Mouse (Mus musculus): ENCODE data around the gene Evi5.
"Not testable (repeated sequence)": the region's sequence is repeated elsewhere in the genome, so short reads cannot be mapped to it uniquely, and the experiment has no call there.

Gene Evi5

DNA sequence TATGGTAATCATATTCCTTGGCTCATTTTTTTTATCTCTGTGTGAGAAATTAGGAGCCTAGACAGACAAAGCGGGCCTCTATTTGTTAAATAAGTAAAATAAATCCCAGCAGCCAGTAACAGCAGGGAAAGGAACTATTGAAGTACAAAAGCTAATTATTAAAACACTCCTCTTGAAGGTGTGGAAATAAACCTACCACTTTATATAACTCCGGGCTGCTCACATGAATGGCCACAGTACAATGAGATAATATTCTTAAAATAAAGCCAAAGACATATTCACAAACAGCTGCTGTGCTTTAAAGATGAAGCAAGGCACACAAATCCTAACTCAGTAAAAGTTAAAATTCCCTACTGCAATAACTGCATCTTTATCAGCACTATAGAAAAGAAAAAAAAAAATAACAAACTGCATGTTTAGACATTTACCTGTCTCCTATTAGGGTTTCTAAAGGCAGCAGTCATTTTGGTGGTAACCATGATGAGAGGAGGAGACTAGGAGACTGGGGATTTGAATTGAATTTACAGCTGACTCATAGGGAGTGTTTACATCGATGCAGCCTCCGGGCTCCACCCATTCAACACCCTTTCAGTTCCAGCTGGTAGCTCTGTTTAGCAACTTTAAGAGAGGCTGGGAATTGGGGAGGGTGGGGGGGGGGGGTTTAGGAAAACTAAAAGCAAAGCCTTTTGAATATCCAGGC lies at the start of gene Evi5:
Gene Evi5, minus strand, starts transcription at position 547 of the 700 bp plus-strand sequence.
- peak; percentile 86 for DNase-seq (ENCODE audit: low read depth, low spot score)

DNA sequence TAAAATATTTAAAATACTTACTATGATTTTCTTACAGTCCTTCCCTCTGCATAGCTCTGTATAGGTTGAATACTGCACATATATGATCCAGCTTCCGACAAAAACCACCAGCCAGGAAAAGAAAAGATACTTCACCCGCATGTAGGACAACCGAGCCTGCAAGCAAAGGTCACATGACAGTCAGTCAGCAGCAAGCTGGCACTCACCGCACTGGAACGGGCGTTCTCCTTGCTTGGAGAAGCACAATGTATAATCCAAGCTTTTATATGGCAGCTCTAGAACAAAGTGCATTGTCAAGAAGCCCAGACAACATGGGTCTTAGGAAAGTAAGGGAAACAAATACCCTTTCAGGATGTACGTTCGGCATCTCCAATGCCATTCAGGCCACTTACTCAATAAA lies 49.7 kb upstream of the Evi5 start:
- no peak for DNase-seq (ENCODE audit: low read depth, low spot score)

DNA sequence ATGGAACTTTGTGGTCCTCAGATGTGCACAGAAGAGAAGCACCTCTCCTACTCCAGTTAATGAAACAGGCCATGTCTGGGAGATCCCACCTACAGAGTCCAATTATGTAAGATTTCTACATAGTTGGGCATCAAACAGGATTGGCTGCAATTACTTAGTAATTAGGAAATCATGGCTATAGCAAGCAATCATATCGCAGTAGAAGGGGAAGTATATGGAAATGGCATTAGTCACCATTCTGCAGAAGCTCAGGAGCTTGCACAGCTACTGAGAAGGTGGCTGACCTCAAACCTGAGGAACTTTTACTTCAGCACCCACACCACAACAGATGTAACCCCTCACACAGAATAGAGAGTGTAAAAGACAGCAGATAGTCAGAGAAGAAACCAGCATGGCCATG lies 47.9 kb upstream of the Evi5 start:
- DNase-seq (ENCODE audit: low read depth, low spot score), result no peak

DNA sequence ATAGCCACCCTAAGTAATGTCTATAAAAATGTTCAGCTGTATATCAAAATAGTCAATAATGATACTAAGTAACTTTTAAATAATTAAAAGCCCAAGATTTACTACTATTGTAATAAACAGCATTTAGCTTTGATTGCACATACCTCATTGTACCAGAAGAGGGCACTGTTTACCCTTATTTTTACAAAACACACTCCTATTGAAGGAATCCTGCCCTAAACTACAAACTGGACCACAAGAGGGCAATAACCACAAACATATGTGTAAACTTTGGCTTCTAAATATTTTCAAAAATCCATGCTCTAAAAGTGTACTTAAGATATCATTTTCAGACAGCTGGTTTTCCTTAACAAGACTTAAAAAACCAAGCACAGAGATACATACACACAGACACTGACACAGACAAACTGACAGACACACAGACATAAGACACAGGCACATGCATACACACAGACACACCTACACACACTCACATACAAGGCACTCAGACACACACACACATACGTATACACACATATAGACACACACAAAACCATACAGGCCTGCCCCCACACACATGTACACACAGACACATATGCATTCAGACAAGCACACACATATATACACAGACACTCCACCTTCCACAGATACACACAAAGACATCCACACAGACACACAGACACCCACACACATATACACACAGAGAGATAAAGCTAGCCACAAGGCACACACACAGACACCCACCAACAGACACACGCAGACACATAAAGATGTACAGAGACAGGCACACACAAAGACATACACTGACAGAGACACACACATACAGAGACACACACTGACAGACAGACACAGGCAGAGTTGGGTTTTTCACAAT lies 46.7 kb upstream of the Evi5 start:
- DNase-seq (ENCODE audit: low read depth, low spot score), result peak; percentile 59

DNA sequence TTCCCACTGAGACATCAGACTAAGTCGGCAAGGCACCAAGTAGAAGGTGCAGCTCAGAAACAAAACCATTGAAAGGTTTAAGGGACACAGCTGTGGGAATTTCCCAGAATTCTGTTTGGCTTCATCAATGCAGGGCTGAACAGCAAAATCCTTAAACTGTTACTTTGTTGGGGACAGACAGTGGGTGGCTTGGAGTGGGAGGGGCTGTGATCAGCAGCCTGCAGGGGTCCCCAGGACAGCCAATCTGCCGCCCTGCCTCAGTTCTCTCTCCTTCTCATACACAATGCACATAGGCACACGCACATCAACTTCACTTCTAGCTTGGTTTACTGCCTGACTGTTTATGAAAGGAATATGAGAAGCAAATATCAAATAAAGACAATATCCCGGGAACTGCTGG lies 40.4 kb upstream of the Evi5 start:
- no peak for DNase-seq (ENCODE audit: low read depth, low spot score)

DNA sequence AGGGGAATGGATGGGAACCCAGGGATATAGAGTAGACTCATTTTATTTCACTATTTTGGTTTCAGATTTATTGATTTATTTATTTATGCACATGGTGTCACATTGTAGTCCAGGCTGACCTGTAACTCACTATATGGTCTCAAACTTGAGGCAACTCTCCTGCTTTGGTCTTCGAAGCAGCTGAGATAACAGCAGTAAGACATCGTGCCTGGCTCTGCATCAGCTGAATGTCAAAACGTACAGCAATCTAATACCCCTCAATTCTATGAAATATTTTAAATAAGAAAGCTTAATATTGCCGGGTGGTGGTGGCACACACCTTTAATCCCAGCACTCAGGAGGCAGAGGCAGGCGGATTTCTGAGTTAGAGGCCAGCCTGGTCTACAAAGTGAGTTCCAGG lies 36.1 kb upstream of the Evi5 start:
- DNase-seq (ENCODE audit: low read depth, low spot score), result no peak

DNA sequence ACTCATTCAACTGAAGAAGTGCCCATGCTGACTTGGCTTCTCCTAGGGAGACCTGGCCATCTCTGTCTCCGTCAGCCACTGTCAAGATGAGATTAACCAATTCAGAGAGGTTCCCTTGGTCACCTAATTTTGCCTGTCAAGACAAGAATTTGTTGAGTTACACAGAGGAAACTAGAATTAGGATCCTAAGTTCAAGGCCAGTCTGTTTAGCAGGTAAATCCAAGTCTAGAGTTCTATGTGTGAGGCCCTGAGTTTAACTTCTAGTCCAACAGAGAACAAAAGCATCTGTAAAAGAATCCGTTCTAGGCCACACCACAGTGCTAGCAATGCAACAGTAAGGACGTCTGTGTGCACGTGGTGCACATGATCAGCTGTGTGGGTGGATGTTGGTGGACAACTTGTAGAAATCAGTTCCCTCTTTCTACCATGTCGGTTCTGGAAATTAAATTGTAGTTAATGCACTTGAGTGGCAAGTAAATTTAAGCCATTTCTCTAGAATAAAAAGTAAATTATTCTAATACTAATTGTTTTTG lies 35.2 kb upstream of the Evi5 start:
- no peak for DNase-seq (ENCODE audit: low read depth, low spot score)

DNA sequence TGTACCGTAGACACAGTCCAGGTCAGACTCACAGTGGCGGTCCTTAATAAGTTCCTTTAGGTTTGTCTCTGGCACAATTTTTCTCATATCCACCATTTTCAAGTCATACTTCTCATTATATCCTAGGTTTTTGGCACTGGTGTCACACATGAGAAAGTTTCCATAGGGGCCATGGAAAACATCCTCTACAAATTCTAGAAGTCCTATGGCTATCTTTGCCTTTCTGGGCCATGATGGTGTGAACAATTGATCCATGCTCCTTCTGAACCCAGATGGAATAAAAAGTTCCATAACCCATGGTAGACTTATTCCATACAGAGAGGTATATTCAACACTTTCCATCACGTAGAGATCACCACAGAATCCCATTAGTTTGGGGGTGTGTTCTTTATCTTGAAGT lies 34.8 kb upstream of the Evi5 start:
- no peak for DNase-seq (ENCODE audit: low read depth, low spot score)

DNA sequence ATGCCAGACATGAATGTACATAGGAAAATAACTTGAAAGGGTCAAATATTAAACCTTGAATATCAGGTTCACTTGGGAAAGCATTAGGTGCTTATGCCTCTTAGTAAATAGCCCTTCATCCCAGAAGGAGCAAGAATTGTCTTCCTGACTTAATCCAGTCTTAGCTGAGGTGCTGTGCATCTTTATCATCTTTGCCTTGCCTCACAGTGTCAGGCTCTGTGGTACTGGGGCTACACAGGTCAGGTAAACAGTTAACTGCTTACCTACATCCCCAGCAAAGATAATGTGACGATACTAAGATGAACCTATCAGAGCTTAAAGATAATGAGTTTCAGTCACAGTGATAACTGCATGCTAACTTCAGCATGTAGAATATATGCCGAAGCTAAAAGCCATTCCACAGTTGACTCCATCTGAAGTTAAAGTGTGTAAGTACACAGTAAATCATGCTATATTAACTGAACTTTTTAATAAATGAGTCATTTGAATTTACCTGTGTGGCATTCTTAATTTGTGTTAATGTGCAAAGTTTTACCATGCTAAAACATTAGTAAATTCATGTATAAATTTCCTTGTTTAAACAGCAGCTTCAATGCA lies 33.7 kb upstream of the Evi5 start:
- no peak for DNase-seq (ENCODE audit: low read depth, low spot score)

DNA sequence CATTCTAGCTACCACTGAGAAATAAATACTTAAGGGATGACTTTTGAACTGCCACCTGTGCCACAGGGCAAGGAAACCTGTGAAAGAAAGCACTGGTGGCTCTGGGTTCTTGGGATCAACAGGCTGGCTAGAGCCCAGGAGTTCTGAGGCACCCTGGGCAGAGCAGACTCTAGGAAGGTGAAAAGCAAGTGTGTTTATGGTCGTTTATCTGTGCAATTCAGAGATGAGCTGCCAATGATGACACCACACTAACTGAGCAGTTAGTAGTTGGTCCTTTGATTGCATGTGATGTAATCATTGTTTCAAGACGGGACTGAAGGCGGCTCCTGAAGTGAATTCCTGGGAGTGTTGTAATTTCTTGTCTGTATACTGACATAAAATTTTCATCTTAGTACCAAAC lies 29.4 kb upstream of the Evi5 start:
- DNase-seq (ENCODE audit: low read depth, low spot score), result no peak

DNA sequence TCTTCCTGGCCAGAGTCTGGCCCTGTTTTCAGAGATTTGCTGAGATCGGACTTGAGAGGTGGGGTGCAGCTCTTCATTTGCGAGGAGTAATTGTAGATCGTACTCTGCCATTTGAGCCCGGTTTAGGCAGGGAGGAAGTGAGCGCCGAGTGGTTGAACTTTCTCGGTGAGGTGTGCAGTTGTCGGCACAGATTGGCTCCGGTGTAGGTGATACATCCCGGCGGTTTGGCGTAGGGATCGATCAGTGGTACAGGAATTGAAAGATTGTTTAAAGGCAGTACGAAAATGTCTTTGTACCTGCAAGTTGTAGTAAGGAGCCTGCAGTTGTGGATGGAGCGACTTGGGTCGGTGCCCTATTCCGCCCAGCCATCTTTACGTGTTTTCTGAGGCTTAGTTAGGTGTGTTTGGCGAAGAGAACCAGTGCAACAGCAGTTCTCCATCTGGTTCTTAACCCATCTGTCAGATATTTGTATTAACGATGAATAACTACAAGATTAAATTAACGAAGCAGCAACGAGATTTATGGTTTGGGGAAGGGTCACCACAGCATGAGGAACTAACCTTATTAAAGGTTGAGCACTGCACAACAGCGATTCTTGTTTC lies 26.2 kb upstream of the Evi5 start:
- DNase-seq (ENCODE audit: low read depth, low spot score), result no peak

DNA sequence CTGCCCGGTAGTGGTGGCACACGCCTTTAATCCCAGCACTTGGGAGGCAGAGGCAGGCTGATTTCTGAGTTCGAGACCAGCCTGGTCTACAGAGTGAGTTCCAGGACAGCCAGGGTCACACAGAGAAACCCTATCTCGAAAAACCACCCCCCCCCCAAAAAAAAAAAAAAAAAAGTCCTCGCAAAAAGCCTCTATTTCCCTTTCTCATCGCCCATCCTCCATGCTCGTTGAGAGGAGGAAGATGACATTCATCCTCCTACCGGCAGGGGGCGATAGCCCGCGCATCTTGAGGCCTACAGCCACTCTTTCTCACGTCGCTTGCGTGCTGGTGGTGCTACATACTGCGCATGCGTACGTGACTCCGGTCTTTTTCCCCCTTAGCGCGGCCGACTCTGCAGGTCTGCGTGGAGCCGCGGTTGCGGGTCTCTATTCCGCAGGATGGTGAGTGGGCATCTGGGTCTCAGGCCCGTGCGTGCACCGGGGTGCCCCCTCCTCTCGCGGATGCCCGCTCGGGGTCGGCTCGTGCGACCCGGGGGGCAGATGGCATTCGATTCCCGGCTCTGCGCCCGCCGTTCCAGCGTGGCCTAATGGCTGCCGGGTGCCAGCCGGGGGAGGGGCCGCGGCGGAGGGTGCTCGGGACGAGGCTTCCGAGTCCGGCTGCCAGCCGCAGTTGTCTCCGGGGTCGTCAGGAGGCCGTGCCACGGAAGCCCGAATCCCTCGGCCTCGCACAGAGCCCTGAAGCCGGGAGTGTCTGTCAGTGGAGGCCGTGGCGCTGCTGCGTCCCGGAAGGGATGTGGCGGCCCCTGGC lies 25.5 kb upstream of the Evi5 start, which contains the start of gene Rpl5:
Gene Rpl5, plus strand, starts transcription at position 297 of the 808 bp plus-strand sequence.
- DNase-seq (ENCODE audit: low read depth, low spot score), result peak; percentile 96

DNA sequence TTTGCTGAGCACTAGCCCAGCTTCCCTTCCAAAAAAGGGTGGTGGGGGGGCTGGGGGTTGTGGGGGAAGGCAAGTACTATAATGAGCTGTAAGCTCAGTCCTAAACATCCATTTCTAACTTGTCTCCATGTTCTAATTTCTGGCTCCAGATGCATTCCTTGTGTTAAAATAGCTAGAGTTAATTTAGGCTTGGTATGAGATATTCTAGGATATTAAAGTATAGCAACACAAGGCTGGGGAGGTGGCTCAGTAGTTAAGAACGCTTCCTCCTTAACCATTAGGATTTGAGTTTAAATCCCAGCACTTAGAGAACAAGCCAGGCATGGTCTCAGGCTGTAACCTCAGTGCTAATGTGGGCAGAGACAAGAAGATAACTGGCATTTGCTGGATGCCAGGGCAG lies 21.4 kb upstream of the Evi5 start:
- DNase-seq (ENCODE audit: low read depth, low spot score), result no peak

DNA sequence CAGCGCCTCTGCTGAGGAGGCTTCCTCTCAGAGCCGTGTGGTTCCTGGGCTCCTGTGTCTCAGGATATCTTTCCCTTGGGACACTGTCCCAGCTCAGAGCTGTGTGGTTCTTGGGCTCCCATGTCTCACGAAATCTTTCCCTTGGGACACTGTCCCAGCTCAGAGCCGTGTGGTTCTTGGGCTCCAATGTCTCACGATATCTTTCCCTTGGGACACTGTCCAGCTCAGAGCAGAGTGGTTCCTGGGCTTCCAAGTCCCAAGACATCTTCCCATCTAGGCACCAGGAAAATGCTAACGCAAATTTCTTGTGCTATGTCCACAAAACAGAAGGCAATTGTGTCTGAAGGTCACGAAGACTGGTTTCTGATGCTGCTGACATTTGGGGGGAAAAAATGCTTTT lies 19.8 kb upstream of the Evi5 start:
- DNase-seq (ENCODE audit: low read depth, low spot score), result no peak

DNA sequence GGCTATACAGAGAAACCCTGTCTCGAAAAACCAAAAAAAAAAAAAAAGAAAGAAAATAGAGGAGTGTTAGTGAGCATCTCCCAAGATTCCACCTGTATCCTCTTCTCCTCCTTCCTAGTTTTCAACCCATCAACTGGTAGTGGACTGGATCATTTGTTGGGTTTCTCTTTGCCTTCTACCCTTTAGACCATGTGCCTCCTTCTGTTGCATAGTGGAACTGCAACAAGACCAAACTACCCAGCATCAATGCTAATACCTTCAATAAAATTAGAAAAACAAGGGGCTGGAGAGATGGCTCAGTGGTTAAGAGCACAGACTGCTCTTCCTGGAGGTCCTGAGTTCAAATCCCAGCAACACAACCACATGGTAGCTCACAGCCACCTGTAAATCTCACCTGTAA lies 16.6 kb upstream of the Evi5 start:
- DNase-seq (ENCODE audit: low read depth, low spot score), result not testable (repeated sequence)

DNA sequence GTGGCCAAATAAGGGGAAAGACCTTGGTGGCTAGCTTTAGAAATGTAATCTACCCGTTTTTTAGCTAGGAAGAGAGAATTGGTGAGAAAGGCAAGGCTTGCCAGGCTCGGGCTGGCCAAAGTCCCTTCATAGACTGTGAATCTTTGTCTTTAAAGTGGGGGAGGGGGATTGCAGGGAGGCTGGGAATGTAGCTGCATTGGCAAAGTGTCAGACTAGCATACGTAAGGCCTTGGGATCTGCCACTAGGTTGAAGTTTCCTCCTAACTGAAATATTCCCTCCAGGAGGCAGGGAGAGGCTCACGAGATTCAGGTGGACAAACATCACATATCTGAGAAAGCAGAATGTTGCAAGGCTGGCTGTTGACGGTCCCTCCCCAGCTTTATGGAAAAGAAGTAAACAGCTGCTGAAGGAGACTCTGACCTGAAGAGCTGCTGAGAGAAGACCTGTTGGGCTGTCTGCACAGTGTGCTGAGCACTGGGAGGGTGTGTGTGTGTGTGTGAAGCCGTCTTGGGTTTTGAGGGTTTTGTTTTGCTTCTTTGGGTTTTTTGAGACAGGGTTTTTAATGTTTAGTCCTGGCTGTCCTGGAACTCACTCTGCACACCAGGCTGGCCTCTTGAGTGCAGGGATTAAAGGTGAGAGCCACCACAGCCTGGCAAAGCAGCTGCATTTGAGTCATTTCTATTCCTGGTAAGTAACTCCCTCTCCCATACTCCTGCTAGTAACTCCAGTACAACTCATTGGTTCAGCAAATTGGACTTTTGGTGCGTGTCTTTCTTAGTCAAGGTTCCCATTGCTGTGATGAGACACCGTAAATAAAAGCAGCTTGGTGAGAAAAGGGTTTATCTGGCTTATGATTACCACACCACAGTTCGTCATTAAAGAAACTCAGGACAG lies 15.3 kb upstream of the Evi5 start:
- DNase-seq (ENCODE audit: low read depth, low spot score), result no peak

DNA sequence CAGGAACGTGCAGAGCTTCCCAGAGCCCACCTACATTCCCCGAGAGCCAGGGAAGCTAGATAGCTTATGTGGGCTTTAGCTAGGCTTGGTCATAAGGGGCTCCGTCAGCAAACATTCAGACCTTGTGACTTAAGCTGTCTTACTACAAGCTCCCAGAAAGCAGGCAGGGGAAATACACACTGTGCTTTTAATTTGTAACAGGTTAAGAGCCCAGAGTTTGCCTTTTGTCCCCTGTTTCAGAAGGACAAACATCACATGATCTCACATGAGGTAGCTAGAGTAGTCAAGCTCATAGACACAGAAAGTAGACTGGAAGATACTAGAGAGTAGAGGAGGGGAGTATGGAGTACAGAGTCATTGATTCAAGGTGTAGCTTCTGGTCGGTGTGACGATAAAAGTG lies 5.8 kb upstream of the Evi5 start:
- no peak for DNase-seq (ENCODE audit: low read depth, low spot score)

DNA sequence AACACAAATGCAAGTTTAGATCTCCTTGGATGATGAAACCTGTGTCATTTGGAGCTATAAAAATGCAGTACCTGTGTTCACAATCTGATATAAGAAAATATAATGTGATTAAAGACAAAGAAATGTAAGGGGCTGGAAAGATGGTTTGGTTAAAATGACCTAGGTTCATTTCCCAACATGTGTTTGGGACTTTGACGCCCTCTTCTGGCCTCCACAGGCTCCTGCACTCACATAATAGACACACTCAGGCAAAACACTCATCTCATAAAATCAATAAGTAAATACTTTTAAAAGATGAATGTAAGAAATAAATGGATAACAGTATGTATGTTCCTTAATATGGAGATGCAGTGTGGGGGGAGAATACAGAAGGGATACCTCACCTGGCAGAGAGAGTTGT lies 2.1 kb upstream of the Evi5 start:
- no peak for DNase-seq (ENCODE audit: low read depth, low spot score)

DNA sequence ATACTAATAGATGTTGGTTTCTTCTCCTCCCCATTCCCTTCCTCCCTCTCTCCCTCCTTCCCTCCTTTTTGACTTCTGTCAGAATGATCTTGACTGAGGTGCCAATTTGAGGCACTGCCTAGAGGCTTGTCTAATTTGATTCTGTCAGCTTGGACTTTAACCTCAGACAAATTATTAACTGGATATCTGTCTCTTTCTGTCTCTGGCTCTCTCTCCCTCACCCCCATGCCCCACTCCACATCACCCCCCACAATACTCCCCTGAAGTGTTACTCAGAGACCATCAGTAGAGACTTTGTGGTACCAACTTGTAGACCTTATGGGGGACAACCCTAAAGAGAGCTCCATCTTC lies 329 bp upstream of the Evi5 start:
- no peak for DNase-seq (ENCODE audit: low read depth, low spot score)

DNA sequence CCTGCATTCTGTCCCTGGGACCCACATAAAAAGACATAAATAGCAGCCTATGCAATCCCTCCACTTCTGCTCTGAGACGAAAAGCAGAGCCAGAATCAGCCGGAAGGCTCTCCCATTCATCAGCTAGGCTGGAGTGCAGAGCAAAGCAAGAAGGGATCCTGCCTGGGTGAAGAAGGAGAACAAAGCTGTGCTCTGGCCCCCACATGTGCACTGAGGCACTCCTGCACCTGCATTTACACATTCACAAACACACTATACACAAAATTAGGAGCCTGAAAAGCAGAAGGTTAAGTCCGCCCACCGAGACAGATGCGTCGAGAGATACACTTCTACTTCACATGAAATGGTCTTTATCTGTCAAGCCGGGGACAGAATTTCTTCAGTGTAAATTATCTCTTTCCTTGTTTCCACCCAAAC lies 1.0 kb downstream of the Evi5 start:
- DNase-seq (ENCODE audit: low read depth, low spot score), result peak; percentile 73

Data from c-Kit-negative CD71-positive TER-119-positive erythroid progenitor cells, embryonic 14.5 days (primary cell).